Mouse (Mus musculus): Measurements from ENCODE around the gene Mfap1a. TPM values are rescaled to one million over a fixed set of nuclear protein-coding genes. Genes with fewer than 3 reads are reported as not detected.
"Not testable (repeated sequence)": the region's sequence is repeated elsewhere in the genome, so short reads cannot be mapped to it uniquely, and the experiment has no call there.

The Mfap1a gene
- polyA plus RNA-seq, 1 experiment from 2014 or later: 8.2 TPM

- ATAC-seq: peak; percentile 47
- Histone ChIP-seq H3K27me3 (ENCODE audit: insufficient read depth, low read length) (no peaks in the 10 kb centered on the region), H3K27ac (ENCODE audit: low read depth) (no peak overlapping the region), H3K4me1 (ENCODE audit: insufficient read depth) (peaks cover 8% of the 10 kb centered on the region), H3K4me2 (ENCODE audit: low read depth, low read length) (peak overlapping the region; percentile 67), H3K36me3 (replicated peaks; ENCODE audit: insufficient read depth, low read length) (peaks cover 17% of the 10 kb centered on the region), H3K9me3 (ENCODE audit: low read length) (no peaks in the 10 kb centered on the region), H3K9ac (replicated peaks) (peak overlapping the region; percentile 49; the same call in 1 of the 2 replicates), H3K4me3 (ENCODE audit: low read depth, low read length) (peak overlapping the region; percentile 42)
- TF ChIP-seq EP300 (IDR thresholded peaks at IDR 0.05; ENCODE audit: low read depth): no peak
- TF ChIP-seq CTCF (IDR thresholded peaks at IDR 0.05; ENCODE audit: low read depth): no peak
- DNase-seq: peak; percentile 83
- WGBS (ENCODE audit: insufficient replicate concordance): 36% methylated on average over 16 of the region's 16 CpGs
Measured at GRCm38 (mm10) chr2:121509584-121509983, 3.1 kb upstream of the Mfap1a start.

- Histone ChIP-seq H3K36me3 (replicated peaks; ENCODE audit: insufficient read depth, low read length) (peaks cover 13% of the 10 kb centered on the region), H3K27ac (ENCODE audit: low read depth) (no peak overlapping the region), H3K4me3 (ENCODE audit: low read depth, low read length) (peak overlapping the region; percentile 61)
Measured at GRCm38 (mm10) chr2:121507951-121508330, 1.5 kb upstream of the Mfap1a start.

GRCm38 (mm10) chr2:121507173-121507950 lies 897 bp upstream of the Mfap1a start:
- peaks cover 8% of the 10 kb centered on the region for H3K4me1 ChIP-seq (ENCODE audit: insufficient read depth)
- peak overlapping the region; percentile 93; the same call in 1 of the 2 replicates for H3K27ac ChIP-seq (ENCODE audit: low read depth)
- no peaks in the 10 kb centered on the region for H3K9me3 ChIP-seq (ENCODE audit: low read length)
- peak overlapping the region; percentile 61 for H3K4me3 ChIP-seq (ENCODE audit: low read depth, low read length)
- H3K36me3 ChIP-seq (replicated peaks; ENCODE audit: insufficient read depth, low read length): peaks cover 13% of the 10 kb centered on the region
- WGBS (ENCODE audit: insufficient replicate concordance): 6% methylated on average over 12 of the region's 12 CpGs
- no peak for DNase-seq
- H3K4me2 ChIP-seq (ENCODE audit: low read depth, low read length): peak overlapping the region; percentile 68
- no peak for TF ChIP-seq CTCF (IDR thresholded peaks at IDR 0.05; ENCODE audit: low read depth)
- no peak for TF ChIP-seq EP300 (IDR thresholded peaks at IDR 0.05; ENCODE audit: low read depth)
- ATAC-seq: no peak
- no peaks in the 10 kb centered on the region for H3K27me3 ChIP-seq (ENCODE audit: insufficient read depth, low read length)
- peak overlapping the region; percentile 53 for H3K9ac ChIP-seq (replicated peaks)

More at GRCm38 (mm10) chr2:121507951-121508330, 1.5 kb upstream of the Mfap1a start:
- TF ChIP-seq CTCF (IDR thresholded peaks at IDR 0.05; ENCODE audit: low read depth) (no peak), EP300 (IDR thresholded peaks at IDR 0.05; ENCODE audit: low read depth) (no peak)
- peak overlapping the region; percentile 68 for H3K4me2 ChIP-seq (ENCODE audit: low read depth, low read length)
- 70% methylated on average over 2 of the region's 2 CpGs for WGBS (ENCODE audit: insufficient replicate concordance)
- peak overlapping the region; percentile 53; the same call in 1 of the 2 replicates for H3K9ac ChIP-seq (replicated peaks)
- H3K4me1 ChIP-seq (ENCODE audit: insufficient read depth): peaks cover 8% of the 10 kb centered on the region
- no peaks in the 10 kb centered on the region for H3K9me3 ChIP-seq (ENCODE audit: low read length)
- H3K27me3 ChIP-seq (ENCODE audit: insufficient read depth, low read length): no peaks in the 10 kb centered on the region
- ATAC-seq (no peak), DNase-seq (no peak)

- not testable (repeated sequence) for H3K36me3 ChIP-seq (replicated peaks; ENCODE audit: insufficient read depth, low read length); H3K4me1 ChIP-seq (ENCODE audit: insufficient read depth); H3K4me2 ChIP-seq (ENCODE audit: low read depth, low read length); H3K4me3 ChIP-seq (ENCODE audit: low read depth, low read length); H3K27ac ChIP-seq (ENCODE audit: low read depth); ATAC-seq; H3K9me3 ChIP-seq (ENCODE audit: low read length); H3K9ac ChIP-seq (replicated peaks); DNase-seq; H3K27me3 ChIP-seq (ENCODE audit: insufficient read depth, low read length)
- 50% methylated on average over 1 of the region's 6 CpGs for WGBS (ENCODE audit: insufficient replicate concordance)
Measured at GRCm38 (mm10) chr2:121501550-121501949, 4.9 kb downstream of the Mfap1a start.

- 82% methylated on average over 1 of the region's 2 CpGs for WGBS (ENCODE audit: insufficient replicate concordance)
- H3K27me3 ChIP-seq (ENCODE audit: insufficient read depth, low read length); ATAC-seq; H3K4me1 ChIP-seq (ENCODE audit: insufficient read depth); DNase-seq; H3K4me3 ChIP-seq (ENCODE audit: low read depth, low read length); H3K9me3 ChIP-seq (ENCODE audit: low read length); H3K9ac ChIP-seq (replicated peaks); H3K27ac ChIP-seq (ENCODE audit: low read depth); H3K36me3 ChIP-seq (replicated peaks; ENCODE audit: insufficient read depth, low read length); H3K4me2 ChIP-seq (ENCODE audit: low read depth, low read length): not testable (repeated sequence)
Measured at GRCm38 (mm10) chr2:121484403-121484802, 22.1 kb downstream of the Mfap1a start.

DNA sequence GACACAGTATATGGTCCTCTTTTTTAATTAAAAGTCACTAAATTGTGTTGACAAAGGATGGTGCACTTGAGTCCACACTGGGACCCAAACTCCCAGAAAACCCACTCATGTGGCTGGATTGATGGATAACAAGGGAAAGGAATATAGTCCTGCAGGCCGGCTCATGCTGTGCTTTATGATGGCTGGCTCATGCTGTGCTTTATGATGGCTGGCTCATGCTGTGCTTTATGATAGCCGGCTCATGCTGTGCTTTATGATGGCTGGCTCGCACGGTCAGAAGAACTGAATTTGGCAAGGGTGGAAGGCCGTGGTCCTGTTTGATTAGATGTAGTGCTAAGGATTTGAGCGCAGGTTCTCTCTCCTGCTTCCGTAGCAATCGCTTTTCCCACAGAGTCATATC lies 22.9 kb downstream of the Mfap1a start:
- no peak overlapping the region for H3K9ac ChIP-seq (replicated peaks)
- no peaks in the 10 kb centered on the region for H3K9me3 ChIP-seq (ENCODE audit: low read length)
- TF ChIP-seq EP300 (IDR thresholded peaks at IDR 0.05; ENCODE audit: low read depth) (no peak), CTCF (IDR thresholded peaks at IDR 0.05; ENCODE audit: low read depth) (no peak)
- ATAC-seq (no peak), DNase-seq (no peak)
- no peak overlapping the region for H3K4me3 ChIP-seq (ENCODE audit: low read depth, low read length)
- 76% methylated on average over 8 of the region's 8 CpGs for WGBS (ENCODE audit: insufficient replicate concordance)
- H3K36me3 ChIP-seq (replicated peaks; ENCODE audit: insufficient read depth, low read length): no peaks in the 10 kb centered on the region
- no peaks in the 10 kb centered on the region for H3K27me3 ChIP-seq (ENCODE audit: insufficient read depth, low read length)
- H3K4me2 ChIP-seq (ENCODE audit: low read depth, low read length): no peak overlapping the region
- H3K4me1 ChIP-seq (ENCODE audit: insufficient read depth): no peaks in the 10 kb centered on the region
- H3K27ac ChIP-seq (ENCODE audit: low read depth): no peak overlapping the region

GRCm38 (mm10) chr2:121480916-121481315 lies 25.5 kb downstream of the Mfap1a start:
- ATAC-seq; DNase-seq; H3K27me3 ChIP-seq (ENCODE audit: insufficient read depth, low read length); H3K4me1 ChIP-seq (ENCODE audit: insufficient read depth); H3K36me3 ChIP-seq (replicated peaks; ENCODE audit: insufficient read depth, low read length); H3K9ac ChIP-seq (replicated peaks); H3K4me2 ChIP-seq (ENCODE audit: low read depth, low read length); H3K4me3 ChIP-seq (ENCODE audit: low read depth, low read length); H3K9me3 ChIP-seq (ENCODE audit: low read length); H3K27ac ChIP-seq (ENCODE audit: low read depth): not testable (repeated sequence)
- WGBS (ENCODE audit: insufficient replicate concordance): 73% methylated on average over 13 of the region's 13 CpGs

Measured in liver, postnatal 0 days (tissue).